Mouse (Mus musculus) hematopoietic multipotent progenitor cell, adult 10-12 weeks (in vitro differentiated cells): ENCODE measurements around the gene Ppil4. TPM values are rescaled to one million over a fixed set of nuclear protein-coding genes. Genes with fewer than 3 reads are reported as not detected.

Source experiments
- polyA plus RNA-seq: library from polyadenylated mRNA; stranded (reverse); fragments of >175 nt; gene quantifications from 2 replicates; pipeline ENCODE4 v1.2.3, GENCODE M21; 2012; ENCODE audit warnings: low replicate concordance

The Ppil4 gene
- polyA plus RNA-seq: 0.89 and 8.2 TPM in 2 replicates

DNA sequence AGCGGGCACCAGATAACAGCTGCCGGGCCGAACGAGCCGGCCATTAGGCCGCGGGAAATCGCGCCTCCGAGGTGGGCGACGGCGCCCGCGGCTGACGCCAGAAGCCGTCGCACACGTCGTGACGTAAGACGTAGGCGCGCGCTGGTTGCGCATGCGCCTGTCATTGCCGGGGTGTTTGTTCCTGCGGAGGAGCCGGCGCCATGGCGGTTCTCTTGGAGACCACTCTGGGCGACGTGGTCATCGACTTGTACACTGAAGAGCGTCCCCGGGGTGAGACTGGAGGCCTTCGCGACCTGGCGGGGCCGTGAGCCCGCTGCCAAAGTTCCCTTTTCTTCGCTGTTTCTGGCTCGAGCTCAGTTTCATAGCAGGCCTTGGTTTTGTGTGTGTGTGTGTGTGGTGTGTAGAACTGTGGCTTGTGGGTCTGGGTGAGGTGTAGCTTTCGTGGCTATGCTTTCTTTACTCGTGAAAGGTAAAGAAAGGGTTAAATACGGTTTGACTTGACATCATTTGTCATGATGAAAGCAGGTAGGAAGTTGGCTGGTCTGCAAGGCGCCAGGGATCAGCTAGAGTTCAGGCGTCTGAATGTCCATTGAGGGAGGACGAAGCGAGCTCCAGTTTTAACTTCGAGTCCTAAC lies at the start of gene Ppil4, which contains the start of gene Ginm1:
TSS of gene Ppil4 (plus strand) at position 141 of the 635 bp plus-strand sequence.
TSS of gene Ginm1 (minus strand) at position 74 of the 635 bp plus-strand sequence.

DNA sequence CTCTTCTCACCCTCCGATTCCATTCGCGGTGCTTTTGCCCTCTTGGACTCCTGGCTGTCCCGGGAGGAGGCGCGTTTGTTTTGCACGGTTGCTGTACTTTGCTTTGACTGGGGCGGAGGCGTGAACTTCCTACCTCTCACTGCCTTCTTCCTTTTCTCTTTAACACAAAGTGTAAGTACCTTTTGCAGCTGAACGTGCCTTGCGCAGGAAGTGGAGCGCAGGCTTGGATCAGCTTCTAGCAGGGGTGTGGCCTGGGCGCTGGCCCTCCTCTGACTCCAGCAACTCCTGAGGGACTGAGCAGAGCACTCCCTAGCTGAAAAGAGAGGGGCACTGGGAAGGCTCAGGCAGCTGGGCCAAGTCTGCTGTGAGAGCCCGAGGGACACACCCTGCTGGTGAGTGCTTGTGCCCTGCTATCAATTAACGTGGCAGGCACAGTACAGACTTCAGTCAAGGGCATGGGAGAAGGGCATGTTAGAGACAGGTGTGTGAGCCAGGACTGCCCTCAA lies 39.5 kb downstream of the Ppil4 start, which contains the start of gene Zc3h12d:
TSS of gene Zc3h12d (plus strand) at position 300 of the 506 bp plus-strand sequence.

Other genes starting within 250 kb of the Ppil4 start
- 1.8 and 2.1 TPM in 2 replicates for gene Lrp11, start 203.1 kb upstream of the Ppil4 start, polyA plus RNA-seq
- 0.51 and 1.1 TPM in 2 replicates for gene Nup43, start 125.4 kb upstream of the Ppil4 start, polyA plus RNA-seq
- gene Pcmt1, start 111.8 kb upstream of the Ppil4 start, polyA plus RNA-seq: 36.5 and 39.8 TPM in 2 replicates
- gene Lats1, start 111.7 kb upstream of the Ppil4 start, polyA plus RNA-seq: 7.2 and 8.8 TPM in 2 replicates
- gene Katna1, start 66.9 kb upstream of the Ppil4 start, polyA plus RNA-seq: 0.93 and 2.3 TPM in 2 replicates
- 18.7 and 20.9 TPM in 2 replicates for gene Ginm1, start 67 bp upstream of the Ppil4 start, polyA plus RNA-seq
- 21.7 and 32.1 TPM in 2 replicates for gene Zc3h12d, start 39.6 kb downstream of the Ppil4 start, polyA plus RNA-seq
- gene Tab2, start 163.3 kb downstream of the Ppil4 start, polyA plus RNA-seq: 19.1 and 20.1 TPM in 2 replicates